Mouse (Mus musculus) brain, embryonic 14.5 days (tissue): Measurements from ENCODE around the gene CT030661.1. TPM values are rescaled to one million over a fixed set of nuclear protein-coding genes. Genes with fewer than 3 reads are reported as not detected.
"Not testable (repeated sequence)": the region's sequence is repeated elsewhere in the genome, so short reads cannot be mapped to it uniquely, and the experiment has no call there.

Experiments used
- DNase-seq: peaks from one replicate; pipeline ENCODE4 v3.0.0-alpha.2; 2011; ENCODE audit warnings: low read depth
- CTCF ChIP-seq: fragments of 200-500 bp; IDR thresholded peaks from 2 replicates; pipeline ENCODE4 v1.5.1; 2012; ENCODE audit warnings: inconsistent platforms, mild to moderate bottlenecking, moderate library complexity, borderline replicate concordance; ENCODE audit not compliant: insufficient read depth, insufficient read length; ENCODE audit errors: extremely low read depth
- POLR2A ChIP-seq: fragments of 200-500 bp; IDR thresholded peaks from 2 replicates; pipeline ENCODE4 v1.6.1; 2012; ENCODE audit warnings: mild to moderate bottlenecking, inconsistent platforms, borderline replicate concordance; ENCODE audit not compliant: poor library complexity, insufficient read depth, insufficient read length, severe bottlenecking; ENCODE audit errors: extremely low read depth
- polyA plus RNA-seq: library from polyadenylated mRNA; depleted of rRNA; stranded (reverse); fragments of >200 nt; gene quantifications from 2 replicates; pipeline ENCODE4 v1.2.3, GENCODE M21; 2012; rRNA removed

CT030661.1 gene
- polyA plus RNA-seq, result 6.4 and 7.6 TPM in 2 replicates

DNA sequence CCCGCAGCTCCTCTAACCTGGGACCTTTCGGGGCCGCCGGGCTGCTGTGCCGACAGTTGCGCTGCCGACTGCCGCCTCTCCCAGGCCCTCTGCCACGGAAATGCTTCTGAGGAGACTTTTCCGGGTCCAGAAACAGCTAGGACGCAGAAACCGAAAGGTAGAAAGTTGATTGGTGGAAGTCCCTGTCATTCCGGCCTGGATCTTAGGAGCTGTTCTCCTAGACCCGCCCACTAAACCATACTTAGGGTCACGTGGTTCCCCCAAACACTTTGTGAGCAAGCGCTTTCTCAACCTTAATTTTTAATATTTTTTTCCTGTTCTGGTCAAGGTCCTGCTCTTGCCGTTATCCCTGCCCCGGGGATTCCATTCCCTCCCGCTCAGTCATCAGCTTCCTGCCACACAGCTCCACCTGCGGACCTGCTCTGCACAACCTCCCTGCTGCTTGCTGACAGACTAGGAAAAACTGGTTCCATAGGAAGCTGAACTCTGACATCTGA, at the start of gene CT030661.1:
Gene CT030661.1, minus strand, starts transcription at position 108 of the 497 bp plus-strand sequence.
- DNase-seq, result peak; percentile 99
- peak; percentile 60; the same call in 1 of the 2 replicates for TF ChIP-seq POLR2A

DNA sequence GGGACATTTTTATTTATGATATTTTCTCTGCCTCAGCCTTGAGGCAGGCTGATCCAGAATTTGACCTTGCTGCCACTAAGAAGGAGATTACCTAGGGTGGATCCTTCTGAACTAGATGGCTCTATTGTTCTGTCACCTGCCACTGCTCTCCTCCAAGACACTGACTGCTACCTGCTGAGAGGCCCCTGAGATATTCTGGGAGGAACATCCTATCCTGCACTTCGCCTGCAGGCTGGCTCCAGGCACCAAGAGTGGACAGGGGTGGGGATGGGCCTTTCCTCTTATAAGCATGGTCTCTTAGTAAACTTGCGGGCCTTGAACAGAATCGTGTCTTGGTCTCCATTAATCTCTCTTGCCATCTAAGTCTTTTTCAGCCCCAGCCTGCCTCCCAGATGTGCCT, 49.3 kb upstream of the CT030661.1 start:
- TF ChIP-seq CTCF (no peak), POLR2A (no peak)
- DNase-seq, result no peak

DNA sequence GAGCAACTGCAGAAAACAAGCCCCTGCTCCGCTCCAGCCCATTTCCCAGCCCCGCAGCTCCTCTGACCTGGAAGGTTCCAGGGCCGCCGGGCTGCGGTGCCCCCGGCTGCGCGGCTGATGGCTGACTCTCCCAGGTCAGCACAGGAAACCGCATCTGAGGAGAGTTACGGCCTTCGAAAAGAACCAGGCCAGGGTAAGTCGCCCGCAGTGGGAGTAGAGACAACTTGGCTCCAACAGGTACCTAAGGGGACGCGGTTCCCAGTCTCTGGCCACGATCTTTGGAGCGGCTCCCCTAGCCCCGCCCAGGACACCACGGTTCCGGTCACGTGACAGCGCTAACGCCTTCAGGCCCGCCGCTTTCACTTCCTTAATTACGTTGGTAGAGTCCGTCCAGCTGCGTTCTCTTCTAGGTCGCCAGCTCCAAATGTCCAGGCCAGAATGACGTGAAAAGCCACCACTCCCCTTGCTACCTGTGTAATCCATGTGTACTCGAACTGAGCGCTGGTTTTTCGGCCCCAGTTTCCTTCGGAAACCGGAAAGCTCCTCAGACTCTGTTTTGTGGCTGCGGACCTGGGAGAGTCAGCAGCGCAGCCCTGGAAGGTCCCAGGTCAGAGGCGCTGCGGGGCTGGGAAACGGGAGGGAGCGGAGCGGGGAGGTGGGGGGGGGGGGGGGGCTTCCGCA, 46.6 kb upstream of the CT030661.1 start, which contains the start of the genes Zfp944 and Zfp758:
Gene Zfp944, minus strand, starts transcription at position 300 of the 681 bp plus-strand sequence.
Gene Zfp758, plus strand, starts transcription at position 353 of the 681 bp plus-strand sequence.
- peak; percentile 57 for DNase-seq

DNA sequence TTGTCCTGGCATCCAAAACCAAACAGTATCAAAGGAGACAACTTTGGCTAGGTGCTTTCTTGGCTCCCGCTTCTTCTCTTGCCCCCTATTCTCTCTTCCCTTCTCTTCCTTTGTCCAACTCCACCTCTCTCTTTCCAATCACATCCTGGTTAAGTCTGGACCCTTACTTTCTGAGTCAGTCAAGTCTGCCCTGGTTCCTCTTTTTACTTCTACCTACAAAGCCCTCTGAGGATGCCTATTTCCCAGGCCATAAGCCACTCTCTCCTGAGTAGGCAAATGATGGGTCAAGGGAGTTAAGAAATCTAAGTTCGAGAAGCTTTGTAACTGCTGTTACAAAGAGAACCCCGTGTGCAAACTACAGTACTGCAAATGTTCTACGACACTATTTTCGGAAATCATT, 45.9 kb upstream of the CT030661.1 start:
- TF ChIP-seq CTCF (no peak), POLR2A (no peak)
- DNase-seq, result peak; percentile 2

DNA sequence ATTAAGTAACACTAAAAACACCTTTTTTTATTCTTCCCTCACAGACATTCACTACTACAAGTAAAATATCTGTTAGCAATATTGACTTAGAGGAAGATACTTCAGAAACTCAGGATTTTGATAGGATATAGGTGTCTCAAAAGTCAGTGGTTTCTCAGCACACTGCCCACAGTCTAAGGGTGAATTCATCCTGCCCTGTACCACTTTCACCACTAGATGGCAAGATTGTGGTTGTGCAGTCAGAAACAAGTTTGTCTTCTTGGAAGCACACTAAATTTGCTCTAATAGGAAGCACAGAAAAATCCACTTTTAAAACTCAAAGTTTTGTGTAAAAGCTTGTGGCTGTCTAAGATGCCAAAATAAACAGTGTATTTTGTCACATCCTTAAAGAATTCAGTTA, 38.2 kb upstream of the CT030661.1 start:
- TF ChIP-seq CTCF (peak; percentile 58; the same call in 1 of the 2 replicates), POLR2A (no peak)
- DNase-seq, result peak; percentile 47

DNA sequence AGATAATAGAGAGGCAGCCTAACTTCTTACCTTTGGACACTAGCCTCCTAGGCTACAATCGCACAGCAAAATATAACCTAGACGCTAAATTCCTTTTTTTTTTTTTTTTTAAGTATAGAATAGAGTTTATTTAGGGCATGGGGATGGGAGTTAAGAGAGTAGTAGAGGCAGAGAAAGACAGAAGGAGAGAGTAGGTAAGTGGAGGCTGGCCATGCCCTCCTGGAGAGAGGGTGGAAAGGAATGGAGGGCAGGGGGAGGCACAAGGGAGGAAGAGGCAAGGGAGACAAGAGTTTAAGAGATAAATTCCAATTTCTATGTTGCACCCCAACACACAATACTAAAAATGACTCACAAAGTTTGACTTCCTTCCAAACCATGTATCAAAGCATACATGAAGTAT, 610 bp upstream of the CT030661.1 start:
- DNase-seq, result not testable (repeated sequence)

DNA sequence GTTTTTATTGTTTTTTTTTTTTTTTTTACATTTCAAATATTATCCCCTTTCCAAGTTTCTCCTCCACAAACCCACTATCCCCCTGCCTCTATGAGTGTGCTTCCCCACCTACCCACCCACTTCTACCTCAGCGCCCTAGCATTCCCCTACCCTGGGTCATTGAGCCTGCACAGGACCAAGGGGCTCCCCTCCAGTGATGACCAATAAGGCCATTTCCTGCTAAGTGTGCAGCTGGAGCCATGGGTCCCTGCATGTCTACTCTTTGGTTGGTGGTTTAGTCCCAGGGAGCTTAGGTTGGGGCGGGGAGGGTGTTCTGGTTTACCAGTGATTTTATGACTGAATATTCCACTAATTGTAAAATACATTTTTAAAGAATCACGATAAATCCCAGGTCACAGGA, 418 bp downstream of the CT030661.1 start:
- peak; percentile 0 for DNase-seq

Other genes with a start within 250 kb of the CT030661.1 start
- gene Zfp947, start 148.6 kb downstream of the CT030661.1 start, polyA plus RNA-seq, result 0.88 and 0.91 TPM in 2 replicates
- gene Zfp994, start 89.2 kb downstream of the CT030661.1 start, polyA plus RNA-seq, result 2.0 and 2.5 TPM in 2 replicates
- 7.4 and 8.3 TPM in 2 replicates for gene Zfp944, start 46.6 kb upstream of the CT030661.1 start, polyA plus RNA-seq
- gene Zfp758, start 46.6 kb upstream of the CT030661.1 start, polyA plus RNA-seq, result 2.1 and 2.7 TPM in 2 replicates
- gene Zfp946, start 109.4 kb upstream of the CT030661.1 start, polyA plus RNA-seq, result 21.8 and 22.9 TPM in 2 replicates